Mouse (Mus musculus): ENCODE results near the gene Fkbp1a. TPM values are rescaled to one million over a fixed set of nuclear protein-coding genes. Genes with fewer than 3 reads are reported as not detected.

Fkbp1a gene
- polyA plus RNA-seq, 1 experiment from 2014 or later = 178 TPM

DNA sequence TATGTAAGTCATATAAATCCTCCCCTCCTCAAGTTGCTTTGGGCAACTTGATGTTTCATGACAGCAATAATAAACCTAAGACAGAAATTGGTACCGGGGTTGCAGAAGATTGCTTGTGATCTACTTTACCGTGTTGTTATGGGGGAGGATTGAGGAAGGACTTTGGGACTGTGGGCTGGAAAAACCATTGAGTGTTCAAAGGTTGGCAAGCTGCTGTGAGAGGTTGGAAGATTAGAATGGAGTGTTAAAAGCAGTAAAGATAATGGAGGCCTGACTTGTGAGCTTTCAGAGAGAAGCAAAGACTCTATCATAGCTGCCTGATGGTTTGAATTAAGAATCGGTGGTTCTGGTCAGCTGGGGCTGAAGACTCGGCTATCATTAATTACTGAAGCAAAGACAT lies 36.9 kb downstream of the Fkbp1a start:
- Histone ChIP-seq H3K9me3 (replicated peaks) (no peaks in the 10 kb centered on the region), H3K9ac (no peak overlapping the region), H3K4me3 (replicated peaks) (no peak overlapping the region), H3K4me2 (no peak overlapping the region), H3K36me3 (no peaks in the 10 kb centered on the region), H3K27ac (no peak overlapping the region), H3K4me1 (replicated peaks) (peaks cover 14% of the 10 kb centered on the region), H3K27me3 (no peaks in the 10 kb centered on the region; the same call in 1 of the 2 replicates)
- ATAC-seq (ENCODE audit: low read depth) (no peak), DNase-seq (no peak)
- WGBS (ENCODE audit: insufficient replicate concordance) = 55% methylated on average over 4 of the region's 4 CpGs

DNA sequence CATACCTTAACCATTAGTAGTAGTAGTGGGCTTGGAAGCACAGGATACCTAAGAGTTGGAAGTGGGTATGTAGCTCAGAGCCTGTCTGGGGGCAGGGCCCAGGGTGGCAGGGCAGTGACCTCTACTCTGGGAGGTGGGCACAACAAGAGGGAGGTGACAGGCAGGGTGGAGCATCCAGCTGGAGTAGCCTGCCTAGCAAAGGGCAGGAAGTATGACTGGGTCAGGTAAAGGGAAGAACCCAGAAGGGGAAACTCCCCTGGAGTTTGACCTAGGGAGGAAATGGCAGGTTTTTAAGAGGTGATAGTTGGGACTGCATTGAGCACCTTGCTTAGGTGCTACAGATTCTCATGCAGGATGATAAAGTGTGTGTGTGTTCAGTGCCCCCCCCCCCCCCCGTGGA lies 38.7 kb downstream of the Fkbp1a start:
- DNase-seq (no peak), ATAC-seq (ENCODE audit: low read depth) (no peak)
- WGBS (ENCODE audit: insufficient replicate concordance) = 7% methylated on average over 1 of the region's 1 CpGs
- no peak overlapping the region for H3K9ac ChIP-seq
- H3K27ac ChIP-seq = no peak overlapping the region
- no peak overlapping the region for H3K4me3 ChIP-seq (replicated peaks)
- no peaks in the 10 kb centered on the region for H3K36me3 ChIP-seq
- H3K4me1 ChIP-seq (replicated peaks) = peaks cover 9% of the 10 kb centered on the region
- H3K27me3 ChIP-seq = no peaks in the 10 kb centered on the region; the same call in 1 of the 2 replicates
- no peaks in the 10 kb centered on the region for H3K9me3 ChIP-seq (replicated peaks)
- H3K4me2 ChIP-seq = no peak overlapping the region

DNA sequence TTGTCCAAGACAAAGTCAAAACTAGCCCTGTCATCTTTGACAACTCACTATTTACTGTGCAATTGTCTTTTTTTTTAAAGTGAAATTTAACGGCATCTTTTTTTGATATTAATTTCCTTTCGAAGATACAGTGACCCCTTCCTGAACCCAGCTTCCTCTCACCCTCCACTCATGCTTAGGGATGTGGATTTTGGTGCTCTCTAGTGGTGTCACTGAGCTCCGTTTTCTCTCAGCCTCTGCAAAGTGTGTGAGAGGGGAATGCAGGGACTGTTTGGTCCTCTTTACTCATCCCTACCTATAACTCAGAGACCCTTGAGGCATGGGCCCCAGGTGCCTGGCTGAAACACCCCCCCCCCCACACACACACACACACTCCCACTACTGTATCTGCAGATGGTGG lies 43.7 kb downstream of the Fkbp1a start:
- no peaks in the 10 kb centered on the region for H3K36me3 ChIP-seq
- no peak overlapping the region for H3K4me3 ChIP-seq (replicated peaks)
- H3K27ac ChIP-seq = no peak overlapping the region
- H3K4me2 ChIP-seq = no peak overlapping the region
- H3K9ac ChIP-seq = no peak overlapping the region
- no peaks in the 10 kb centered on the region for H3K9me3 ChIP-seq (replicated peaks)
- DNase-seq (no peak), ATAC-seq (ENCODE audit: low read depth) (no peak)
- no peaks in the 10 kb centered on the region for H3K4me1 ChIP-seq (replicated peaks)
- WGBS (ENCODE audit: insufficient replicate concordance) = 44% methylated on average over 3 of the region's 3 CpGs
- H3K27me3 ChIP-seq = 0 out of 2 replicates have a peak, but pooled peaks cover 5% of the 10 kb centered on the region

DNA sequence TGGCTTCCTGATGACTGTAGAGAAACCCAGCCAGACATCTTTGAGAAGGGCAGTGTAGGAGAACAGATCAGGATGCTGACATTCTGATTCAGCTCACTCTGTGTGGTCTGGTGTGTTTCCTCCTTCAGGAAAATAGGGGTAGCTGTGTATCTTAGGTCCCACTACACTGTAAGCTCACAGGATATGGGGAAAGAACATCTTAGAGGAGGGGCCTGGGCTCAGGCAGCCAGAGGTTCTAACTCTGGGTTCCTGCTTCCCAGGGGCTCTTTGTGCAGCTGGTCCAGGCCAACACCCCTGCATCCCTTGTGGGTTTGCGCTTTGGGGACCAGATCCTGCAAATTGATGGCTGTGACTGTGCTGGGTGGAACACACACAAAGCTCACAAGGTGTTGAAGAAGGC lies 44.5 kb downstream of the Fkbp1a start:
- no peak overlapping the region for H3K4me3 ChIP-seq (replicated peaks)
- no peaks in the 10 kb centered on the region for H3K36me3 ChIP-seq
- no peak for ATAC-seq (ENCODE audit: low read depth)
- no peak for DNase-seq
- H3K27ac ChIP-seq = no peak overlapping the region
- H3K4me1 ChIP-seq (replicated peaks) = no peaks in the 10 kb centered on the region
- 0 out of 2 replicates have a peak, but pooled peaks cover 5% of the 10 kb centered on the region for H3K27me3 ChIP-seq
- H3K4me2 ChIP-seq = no peak overlapping the region
- 63% methylated on average over 1 of the region's 1 CpGs for WGBS (ENCODE audit: insufficient replicate concordance)
- no peaks in the 10 kb centered on the region for H3K9me3 ChIP-seq (replicated peaks)
- no peak overlapping the region for H3K9ac ChIP-seq

DNA sequence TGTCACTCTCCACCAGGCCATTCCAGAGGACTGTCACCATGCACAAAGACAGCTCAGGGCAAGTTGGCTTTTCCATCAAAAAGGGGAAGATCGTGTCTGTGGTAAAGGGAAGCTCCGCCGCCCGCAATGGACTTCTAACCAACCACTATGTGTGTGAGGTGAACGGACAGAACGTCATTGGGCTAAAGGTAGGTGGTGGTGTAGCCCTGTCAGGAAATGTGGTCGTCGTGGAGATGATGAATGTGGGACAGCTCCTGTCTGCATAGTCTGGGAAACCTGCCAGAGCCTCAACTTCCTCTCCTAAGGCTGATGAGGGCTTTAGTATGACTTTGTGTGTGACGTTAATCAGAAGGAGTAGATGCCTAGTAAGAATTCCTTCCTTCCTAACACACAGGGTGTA lies 45.0 kb downstream of the Fkbp1a start:
- Histone ChIP-seq H3K9ac (no peak overlapping the region), H3K4me2 (no peak overlapping the region), H3K4me1 (replicated peaks) (no peaks in the 10 kb centered on the region), H3K27me3 (0 out of 2 replicates have a peak, but pooled peaks cover 5% of the 10 kb centered on the region), H3K4me3 (replicated peaks) (no peak overlapping the region), H3K27ac (no peak overlapping the region), H3K36me3 (no peaks in the 10 kb centered on the region), H3K9me3 (replicated peaks) (no peaks in the 10 kb centered on the region)
- WGBS (ENCODE audit: insufficient replicate concordance) = 15% methylated on average over 9 of the region's 9 CpGs
- ATAC-seq (ENCODE audit: low read depth) = no peak
- DNase-seq = no peak

DNA sequence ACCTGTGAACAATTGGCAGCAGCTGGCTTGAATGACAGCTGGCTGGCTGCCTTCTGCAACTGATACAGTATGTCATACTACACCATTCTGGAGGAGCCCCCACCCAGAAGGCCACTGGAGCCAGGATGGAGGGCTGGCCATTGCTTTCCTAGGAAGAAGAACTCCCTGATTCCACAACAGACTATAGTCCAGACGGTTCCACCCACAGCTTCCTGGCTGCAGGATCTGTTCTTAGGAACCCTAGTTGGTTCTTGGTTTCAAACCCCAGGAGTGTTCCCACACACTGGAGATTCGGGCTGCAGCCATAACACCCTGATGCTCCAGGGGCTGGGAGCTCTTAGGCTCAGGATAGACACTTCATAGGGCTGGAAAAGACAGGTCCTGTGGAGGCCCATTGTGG lies 55.8 kb downstream of the Fkbp1a start:
- no peak for DNase-seq
- Histone ChIP-seq H3K9ac (no peak overlapping the region), H3K4me3 (replicated peaks) (no peak overlapping the region), H3K9me3 (replicated peaks) (no peaks in the 10 kb centered on the region), H3K36me3 (no peaks in the 10 kb centered on the region), H3K27me3 (0 out of 2 replicates have a peak, but pooled peaks cover 4% of the 10 kb centered on the region), H3K4me1 (replicated peaks) (no peaks in the 10 kb centered on the region), H3K4me2 (no peak overlapping the region), H3K27ac (no peak overlapping the region)
- 37% methylated on average over 2 of the region's 2 CpGs for WGBS (ENCODE audit: insufficient replicate concordance)
- no peak for ATAC-seq (ENCODE audit: low read depth)

DNA sequence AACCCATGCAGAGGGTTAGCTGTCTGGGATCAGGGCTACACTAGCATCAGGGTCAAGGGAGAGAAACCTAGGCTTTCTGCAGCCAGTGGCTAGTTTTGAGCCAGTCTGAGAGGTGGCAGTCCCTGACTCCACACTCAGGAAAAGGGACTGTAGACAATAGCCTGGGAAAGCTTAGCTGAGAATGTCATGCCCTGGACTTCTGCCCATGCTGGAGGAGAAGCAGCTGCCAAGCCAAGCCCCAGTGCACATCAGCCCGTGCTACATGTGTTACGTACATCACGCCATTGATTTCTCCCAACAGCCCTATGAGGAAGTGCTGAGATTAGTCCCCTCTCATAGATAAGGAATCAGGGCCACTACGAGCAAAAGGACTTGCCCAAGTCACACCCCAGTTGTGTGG lies 59.8 kb downstream of the Fkbp1a start:
- 52% methylated on average over 4 of the region's 4 CpGs for WGBS (ENCODE audit: insufficient replicate concordance)

DNA sequence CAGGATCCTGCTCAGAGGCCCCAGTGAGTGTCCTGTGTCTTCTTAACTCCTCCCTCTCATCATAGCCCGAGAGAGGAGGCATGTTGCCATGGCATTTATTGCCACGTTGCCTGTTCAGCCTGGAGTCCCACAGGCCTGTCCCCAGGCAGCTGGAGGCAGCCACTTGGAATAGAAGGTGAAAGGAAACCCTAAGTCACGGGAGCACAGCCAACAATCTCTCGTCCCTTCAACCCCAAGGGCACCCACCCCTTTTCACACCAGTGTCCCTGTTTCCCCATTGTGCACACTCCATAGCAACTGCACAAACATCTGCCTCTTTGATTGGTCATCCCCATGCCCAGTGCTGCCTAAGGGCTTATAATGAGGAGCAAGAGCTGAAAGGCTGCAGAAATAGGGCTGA lies 61.3 kb downstream of the Fkbp1a start:
- Histone ChIP-seq H3K9ac (no peak overlapping the region), H3K27me3 (0 out of 2 replicates have a peak, but pooled peaks cover 4% of the 10 kb centered on the region), H3K4me1 (replicated peaks) (no peaks in the 10 kb centered on the region), H3K4me3 (replicated peaks) (no peak overlapping the region), H3K4me2 (no peak overlapping the region), H3K9me3 (replicated peaks) (no peaks in the 10 kb centered on the region), H3K27ac (no peak overlapping the region), H3K36me3 (no peaks in the 10 kb centered on the region)
- WGBS (ENCODE audit: insufficient replicate concordance) = 37% methylated on average over 4 of the region's 4 CpGs
- DNase-seq (no peak), ATAC-seq (ENCODE audit: low read depth) (no peak)

More for the DNA sequence above, 59.8 kb downstream of the Fkbp1a start:
- H3K9ac ChIP-seq = no peak overlapping the region
- H3K4me1 ChIP-seq (replicated peaks) = no peaks in the 10 kb centered on the region
- ATAC-seq (ENCODE audit: low read depth) = no peak
- H3K36me3 ChIP-seq = no peaks in the 10 kb centered on the region
- H3K27ac ChIP-seq = no peak overlapping the region
- H3K4me3 ChIP-seq (replicated peaks) = no peak overlapping the region
- no peak for DNase-seq
- H3K4me2 ChIP-seq = no peak overlapping the region
- no peaks in the 10 kb centered on the region for H3K9me3 ChIP-seq (replicated peaks)
- 0 out of 2 replicates have a peak, but pooled peaks cover 4% of the 10 kb centered on the region for H3K27me3 ChIP-seq

DNA sequence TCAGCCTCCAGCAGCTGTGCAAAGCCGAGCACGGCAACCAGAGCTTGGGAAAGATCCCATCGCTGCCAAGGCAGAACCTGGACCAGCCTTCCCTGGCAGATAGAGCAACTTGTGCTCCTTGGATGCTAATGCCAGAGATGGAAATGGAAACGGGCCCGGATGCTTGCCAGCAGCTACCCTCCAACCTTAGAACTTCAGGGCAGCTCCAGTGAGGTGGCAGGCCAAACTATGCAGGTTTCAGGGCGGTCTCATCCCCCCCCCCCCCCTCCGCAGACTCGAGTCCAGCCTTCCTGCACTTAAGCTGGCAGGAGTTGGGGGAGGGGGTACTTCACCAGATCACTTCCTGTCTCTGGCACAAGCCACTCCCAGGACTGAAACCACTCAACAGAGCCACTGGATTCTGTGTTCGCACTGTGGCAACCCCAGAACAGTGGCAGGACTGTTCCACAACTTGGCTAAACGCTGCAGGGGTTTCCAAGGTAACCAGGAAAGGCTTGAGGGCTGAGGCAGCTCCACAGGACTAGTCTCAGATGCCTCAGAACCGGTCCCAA lies 63.2 kb downstream of the Fkbp1a start:
- Histone ChIP-seq H3K36me3 (no peaks in the 10 kb centered on the region), H3K9ac (no peak overlapping the region), H3K27ac (no peak overlapping the region), H3K4me1 (replicated peaks) (no peaks in the 10 kb centered on the region), H3K4me3 (replicated peaks) (no peak overlapping the region), H3K9me3 (replicated peaks) (no peaks in the 10 kb centered on the region), H3K4me2 (no peak overlapping the region), H3K27me3 (no peaks in the 10 kb centered on the region)
- DNase-seq (no peak), ATAC-seq (ENCODE audit: low read depth) (no peak)
- WGBS (ENCODE audit: insufficient replicate concordance) = 36% methylated on average over 10 of the region's 11 CpGs

DNA sequence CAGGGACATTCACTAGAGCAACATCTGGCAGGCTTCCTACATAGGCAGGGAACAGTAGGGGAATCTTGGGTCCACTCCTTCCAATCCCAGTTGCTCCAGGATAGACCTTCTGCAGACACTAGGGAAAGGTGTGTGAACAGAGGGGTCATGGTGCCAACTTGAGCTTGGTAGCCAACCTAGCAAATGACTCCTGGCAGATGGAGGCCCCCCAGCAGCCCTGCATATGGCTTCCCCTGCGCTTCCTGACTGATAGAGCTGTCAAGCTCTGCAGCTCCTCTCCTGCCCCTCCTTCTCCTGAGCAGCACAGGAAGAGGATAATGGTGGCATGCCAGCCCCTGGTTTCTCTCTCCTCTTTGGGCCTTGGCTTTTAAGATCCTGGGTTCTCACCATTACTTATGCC lies 66.2 kb downstream of the Fkbp1a start:
- Histone ChIP-seq H3K4me2 (no peak overlapping the region), H3K4me3 (replicated peaks) (no peak overlapping the region), H3K4me1 (replicated peaks) (no peaks in the 10 kb centered on the region), H3K9ac (no peak overlapping the region), H3K36me3 (no peaks in the 10 kb centered on the region), H3K27ac (no peak overlapping the region), H3K27me3 (no peaks in the 10 kb centered on the region), H3K9me3 (replicated peaks) (no peaks in the 10 kb centered on the region)
- DNase-seq (no peak), ATAC-seq (ENCODE audit: low read depth) (no peak)
- 54% methylated on average over 1 of the region's 1 CpGs for WGBS (ENCODE audit: insufficient replicate concordance)

DNA sequence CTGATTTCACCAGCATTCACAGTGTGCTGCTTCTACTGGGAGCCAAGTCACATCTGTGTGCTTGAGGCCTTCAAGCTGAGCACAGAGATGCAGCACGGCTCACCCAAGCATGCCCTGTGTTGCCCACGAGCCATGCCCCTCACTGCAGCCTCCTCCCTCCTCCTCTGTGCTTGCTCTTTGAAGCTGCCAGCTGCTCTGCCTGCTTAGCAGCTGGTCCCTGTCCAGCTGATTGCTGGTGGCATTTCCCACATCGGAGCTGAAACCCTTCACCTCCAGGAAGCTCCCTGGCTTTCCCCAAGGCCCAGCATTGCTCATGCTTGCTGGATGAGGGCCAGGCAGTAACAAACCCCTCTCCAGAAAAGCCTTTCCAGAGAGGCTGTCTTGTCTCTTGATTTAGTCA lies 67.7 kb downstream of the Fkbp1a start:
- 40% methylated on average over 3 of the region's 3 CpGs for WGBS (ENCODE audit: insufficient replicate concordance)
- no peaks in the 10 kb centered on the region for H3K36me3 ChIP-seq
- no peak overlapping the region for H3K4me2 ChIP-seq
- no peaks in the 10 kb centered on the region for H3K4me1 ChIP-seq (replicated peaks)
- no peak overlapping the region for H3K27ac ChIP-seq
- DNase-seq (no peak), ATAC-seq (ENCODE audit: low read depth) (no peak)
- no peak overlapping the region for H3K4me3 ChIP-seq (replicated peaks)
- H3K9ac ChIP-seq = no peak overlapping the region
- H3K27me3 ChIP-seq = no peaks in the 10 kb centered on the region; the same call in 1 of the 2 replicates
- H3K9me3 ChIP-seq (replicated peaks) = no peaks in the 10 kb centered on the region

All from liver, embryonic 13.5 days (tissue).